Mouse (Mus musculus): ENCODE data around the gene Nol4l.
A peak's percentile ranks its signal among the peaks of the same experiment; 100 is the strongest.

DNA sequence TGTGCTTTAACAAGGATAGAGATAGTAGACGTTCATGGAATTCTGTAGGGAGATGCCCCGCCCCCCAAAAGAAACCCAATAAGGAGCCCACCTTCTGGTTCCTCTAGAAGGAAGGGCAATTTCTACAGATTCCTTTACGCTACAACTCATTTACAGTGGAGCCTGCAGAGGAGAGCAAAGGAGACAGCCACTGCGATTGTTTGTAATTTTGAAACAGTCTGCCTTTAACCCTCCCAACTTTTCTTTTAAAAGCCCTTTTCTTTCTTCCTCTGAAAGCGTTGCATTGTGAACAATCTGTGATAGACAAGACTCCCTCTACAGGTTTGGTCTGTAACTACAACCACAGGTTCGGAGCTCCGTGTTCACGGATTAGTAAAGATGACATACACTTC lies 83.8 kb downstream of the Nol4l start:
- TF ChIP-seq EP300 (IDR thresholded peaks at IDR 0.05; ENCODE audit: insufficient read depth, low read depth, low read length): no peak
- peak; percentile 92 for TF ChIP-seq CTCF (IDR thresholded peaks at IDR 0.05)
- TF ChIP-seq POLR2A (IDR thresholded peaks at IDR 0.05; ENCODE audit: insufficient read depth, low read depth, low read length): no peak
